17 mouse cellular contexts compared by ENCODE assay signal in genomic region chr13:31004458-31004857, GRCm38 (mm10). TPM values are rescaled to one million over a fixed set of nuclear protein-coding genes. Genes with fewer than 3 reads are reported as not detected.
DNase-seq lines count a peak whose midpoint lies in the region; ATAC-seq lines count a peak whose summit lies in the region.
"Had no signal": no experiment of that assay in that cellular context is flagged by ENCODE, and none has a peak within 500 bp of the region (broad histone marks: within the 10 kb centered on the region; RNA-seq: fewer than 3 reads in every experiment).

No protein-coding gene starts in this region.

- no peak overlapping the region for H3K4me3 ChIP-seq in liver, embryonic 12.5 days
- no peak overlapping the region for H3K4me3 ChIP-seq in embryonic facial prominence, embryonic 15.5 days (replicated peaks)
- H3K4me3 ChIP-seq: heart, adult 2 months; myocyte had no signal

- no peaks in the 10 kb centered on the region for H3K36me3 ChIP-seq in liver, embryonic 12.5 days
- H3K36me3 ChIP-seq in embryonic facial prominence, embryonic 15.5 days, result no peaks in the 10 kb centered on the region

- H3K4me2 ChIP-seq in liver, embryonic 12.5 days, result 0 out of 2 replicates have a peak overlapping the region, but pooled peaks have one; percentile 1
- H3K4me2 ChIP-seq in embryonic facial prominence, embryonic 15.5 days (replicated peaks), result 0 out of 2 replicates have a peak overlapping the region, but pooled peaks have one; percentile 17

- no peak for ATAC-seq in liver, embryonic 12.5 days
- no peak for ATAC-seq in embryonic facial prominence, embryonic 15.5 days (ENCODE audit: insufficient number of reproducible peaks, low FRiP score, low TSS enrichment, low read depth)
- peak; percentile 59 for ATAC-seq in megakaryocyte progenitor cell, adult 5-6 weeks (replicated peaks; ENCODE audit: poor library complexity)
- ATAC-seq: inflammation-experienced regulatory T-cells, adult 6 months had no signal

- peaks cover 3% of the 10 kb centered on the region; the same call in 1 of the 2 replicates for H3K27me3 ChIP-seq in liver, embryonic 12.5 days (replicated peaks)
- no peaks in the 10 kb centered on the region for H3K27me3 ChIP-seq in embryonic facial prominence, embryonic 15.5 days

- H3K9me3 ChIP-seq in liver, embryonic 12.5 days (replicated peaks), result no peaks in the 10 kb centered on the region
- H3K9me3 ChIP-seq in embryonic facial prominence, embryonic 15.5 days (replicated peaks), result no peaks in the 10 kb centered on the region

- DNase-seq in embryo, embryonic 11 days, result peak; percentile 12
- DNase-seq in embryo, embryonic 9.5 days (ENCODE audit: extremely low spot score), result no peak
- DNase-seq in liver, result no peak
- no peak for DNase-seq in frontal cortex, postnatal 14 days (ENCODE audit: low spot score in 2 of 2)
- DNase-seq in neural tube, embryonic 10.5 days (ENCODE audit: extremely low spot score, low spot score), result no peak
- DNase-seq: adrenal gland, postnatal 36 days; cerebellum, adult 11 months; heart, adult 2 months; layer of hippocampus, adult 9-11 months; spleen, adult 18-20 months; thymus, adult 18-20 months had no signal

- no peaks in the 10 kb centered on the region for H3K4me1 ChIP-seq in liver, embryonic 12.5 days
- H3K4me1 ChIP-seq in embryonic facial prominence, embryonic 15.5 days, result no peaks in the 10 kb centered on the region

- H3K27ac ChIP-seq in liver, embryonic 12.5 days, result no peak overlapping the region
- no peak overlapping the region for H3K27ac ChIP-seq in embryonic facial prominence, embryonic 15.5 days (replicated peaks)
- H3K27ac ChIP-seq: heart, adult 2 months had no signal

- 33% methylated on average over 12 of the region's 12 CpGs for WGBS in liver, embryonic 12.5 days (ENCODE audit: insufficient replicate concordance)
- WGBS in embryonic facial prominence, embryonic 15.5 days, result 29% methylated on average over 12 of the region's 12 CpGs

- no peak overlapping the region for H3K9ac ChIP-seq in liver, embryonic 12.5 days
- no peak overlapping the region for H3K9ac ChIP-seq in embryonic facial prominence, embryonic 15.5 days

RNA-seq across cellular contexts. Expression of gene Gm5447, which starts 30.5 kb away (rescaled TPM):
- not detected in 2 replicates for polyA plus RNA-seq in liver, embryonic 12.5 days (2016; fragmentation: Nextera tagmentation; extraction: Ambion mirVana)
- 0.24 TPM in 1 of 2 replicates, not detected in the other for polyA plus RNA-seq in embryonic facial prominence, embryonic 15.5 days (2015; fragmentation: Nextera tagmentation; extraction: Ambion mirVana)
- total RNA-seq in megakaryocyte progenitor cell, adult 5-6 weeks (2015), result 0.22 TPM in 1 of 2 replicates, not detected in the other
- total RNA-seq in megakaryocyte progenitor cell, adult 5-6 weeks (2017), result not detected in 2 replicates
- total RNA-seq: adrenal gland, postnatal 36 days; heart, adult 2 months; megakaryocyte-erythroid progenitor cell, adult 5-6 weeks had no signal
- polyA plus RNA-seq: heart, adult 2 months; inflammation-experienced regulatory T-cells, adult 6 months; myocyte had no signal

RNA-seq across cellular contexts. Expression of gene Exoc2, which starts 30.6 kb away (rescaled TPM):
- 20.7 and 21.4 TPM in 2 replicates for polyA plus RNA-seq in liver, embryonic 12.5 days (2016; fragmentation: Nextera tagmentation; extraction: Ambion mirVana)
- polyA plus RNA-seq in embryonic facial prominence, embryonic 15.5 days (2015; fragmentation: Nextera tagmentation; extraction: Ambion mirVana), result 26.3 and 27.4 TPM in 2 replicates
- 43.8 and 47.6 TPM in 2 replicates for total RNA-seq in megakaryocyte progenitor cell, adult 5-6 weeks (2015)
- total RNA-seq in megakaryocyte progenitor cell, adult 5-6 weeks (2017), result 32.5 and 50.5 TPM in 2 replicates

RNA-seq across cellular contexts. Expression of gene Hus1b, which starts 56.9 kb away (rescaled TPM):
- polyA plus RNA-seq in liver, embryonic 12.5 days (2016; fragmentation: Nextera tagmentation; extraction: Ambion mirVana), result 0.10 TPM in 1 of 2 replicates, not detected in the other
- not detected in 2 replicates for polyA plus RNA-seq in embryonic facial prominence, embryonic 15.5 days (2015; fragmentation: Nextera tagmentation; extraction: Ambion mirVana)
- 1.1 and 1.4 TPM in 2 replicates for total RNA-seq in megakaryocyte progenitor cell, adult 5-6 weeks (2015)
- total RNA-seq in megakaryocyte progenitor cell, adult 5-6 weeks (2017), result 0.62 and 1.0 TPM in 2 replicates
- polyA plus RNA-seq: heart, adult 2 months; myocyte had no signal
